Mouse (Mus musculus): ENCODE data around the gene Gpr137c.

- no peak for TF ChIP-seq CTCF (IDR thresholded peaks at IDR 0.05; ENCODE audit: borderline replicate concordance, insufficient read depth, low read depth, low read length)
- no peak for TF ChIP-seq POLR2A (IDR thresholded peaks at IDR 0.05; ENCODE audit: borderline replicate concordance, insufficient read depth, low read length)
Observed at GRCm38 (mm10) chr14:45328072-45328713, 108.7 kb downstream of the Gpr137c start.

Data from cerebellum, adult 2 months (tissue).